Mouse (Mus musculus) forebrain, embryonic 15.5 days (tissue): ENCODE measurements around the gene Cep112. TPM values are rescaled to one million over a fixed set of nuclear protein-coding genes. Genes with fewer than 3 reads are reported as not detected.

Source experiments
- ATAC-seq: fragments of 200-750 bp; cut with Nextera tagmentation; replicated peaks from 2 replicates; pipeline ENCODE4 v1.8.0; 2017; ENCODE audit warnings: mild to moderate bottlenecking, moderate TSS enrichment, moderate library complexity
- H3K27ac ChIP-seq: fragments of 300-500 bp; sonication (generic); replicated peaks from 2 replicates; pipeline ENCODE4 v1.5.1; 2015; ENCODE audit warnings: mild to moderate bottlenecking, inconsistent platforms
- H3K27me3 ChIP-seq: fragments of 300-500 bp; sonication (generic); 2 replicates; pipeline ENCODE4 v1.6.1; 2015; ENCODE audit warnings: inconsistent platforms
- H3K36me3 ChIP-seq: fragments of 300-500 bp; sonication (generic); 2 replicates; pipeline ENCODE4 v1.6.1; 2015; ENCODE audit warnings: mild to moderate bottlenecking, inconsistent platforms
- H3K4me1 ChIP-seq: fragments of 300-500 bp; sonication (generic); 2 replicates; pipeline ENCODE4 v1.6.1; 2015; ENCODE audit warnings: inconsistent platforms
- H3K4me2 ChIP-seq: fragments of 300-500 bp; sonication (generic); replicated peaks from 2 replicates; pipeline ENCODE4 v1.6.1; 2015; ENCODE audit warnings: mild to moderate bottlenecking, inconsistent platforms
- H3K4me3 ChIP-seq: fragments of 300-500 bp; sonication (generic); 2 replicates; pipeline ENCODE4 v1.5.1; 2015; ENCODE audit warnings: mild to moderate bottlenecking, inconsistent platforms
- H3K9ac ChIP-seq: fragments of 300-500 bp; sonication (generic); replicated peaks from 2 replicates; pipeline ENCODE4 v1.6.1; 2015; ENCODE audit warnings: mild to moderate bottlenecking, inconsistent platforms
- H3K9me3 ChIP-seq: fragments of 300-500 bp; sonication (generic); 2 replicates; pipeline ENCODE4 v1.6.1; 2016; ENCODE audit warnings: inconsistent platforms
- WGBS: fragments of 180-500 bp; shearing (Covaris S2); methylation state at CpG from one replicate; pipeline ENCODE4 v1.1.7; 2015; ENCODE audit warnings: mixed read lengths; 5-methylcytosine and 5-hydroxymethylcytosine counted together
- polyA plus RNA-seq: library from polyadenylated mRNA; unstranded; fragments of >200 nt; fragmentation: Nextera tagmentation; extraction: Ambion mirVana; gene quantifications from 2 replicates; pipeline ENCODE4 v1.2.1, GENCODE M21; 2015

Cep112 gene
- polyA plus RNA-seq, 1 experiment from 2014 or later = 17.6 TPM

DNA sequence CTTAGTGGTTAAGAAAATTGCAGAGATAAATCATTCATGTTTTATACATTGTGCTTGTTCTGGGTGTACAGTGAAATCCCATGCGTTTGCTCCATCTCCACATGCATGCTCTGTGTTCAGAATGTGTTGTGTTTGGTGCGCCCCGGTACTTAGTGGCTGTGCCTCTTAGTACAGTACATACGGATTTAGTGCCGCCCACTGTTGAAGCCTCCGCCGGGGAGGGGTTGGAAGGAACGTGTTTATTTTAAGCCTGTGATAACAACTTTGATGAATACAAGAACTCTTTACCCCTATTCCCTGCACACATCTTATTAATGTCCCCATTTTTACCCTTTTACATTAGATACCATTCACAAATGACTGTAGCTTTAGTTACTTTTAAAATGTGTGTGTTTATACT, 39.1 kb downstream of the Cep112 start:
- no peaks in the 10 kb centered on the region for H3K9me3 ChIP-seq
- 81% methylated on average over 8 of the region's 8 CpGs for WGBS
- no peak for ATAC-seq
- no peak overlapping the region for H3K4me2 ChIP-seq
- H3K27me3 ChIP-seq = no peaks in the 10 kb centered on the region
- H3K36me3 ChIP-seq = no peaks in the 10 kb centered on the region
- no peak overlapping the region for H3K4me3 ChIP-seq
- no peaks in the 10 kb centered on the region for H3K4me1 ChIP-seq
- no peak overlapping the region for H3K9ac ChIP-seq
- no peak overlapping the region for H3K27ac ChIP-seq

DNA sequence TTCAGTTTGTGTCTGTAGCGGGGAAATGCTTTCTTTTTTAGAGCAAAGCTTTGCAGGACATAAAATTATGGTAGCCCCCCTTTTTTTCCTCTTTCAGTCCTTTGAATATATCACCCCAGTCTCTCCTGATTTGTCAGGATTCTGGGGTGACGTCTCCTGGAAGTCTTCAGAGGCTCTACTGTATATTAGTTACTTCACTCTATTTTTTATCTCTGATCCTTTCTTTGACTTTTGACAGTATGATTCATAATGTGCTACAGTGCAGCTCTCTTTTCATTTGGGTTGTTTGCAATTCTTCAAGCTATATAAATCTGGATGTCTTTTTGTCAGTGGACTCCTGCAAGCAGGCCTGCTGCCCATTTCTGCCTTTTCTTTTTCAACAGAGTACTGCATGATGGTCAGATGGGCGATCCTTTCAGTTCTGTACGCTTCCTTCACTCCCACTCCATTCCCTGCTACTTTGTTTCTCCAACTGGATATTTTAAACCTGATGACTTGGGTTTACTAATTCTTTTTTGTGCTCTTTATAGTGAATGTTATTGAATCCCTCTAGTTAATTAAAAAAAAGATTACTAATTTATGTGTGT, 39.8 kb downstream of the Cep112 start:
- ATAC-seq = no peak
- no peaks in the 10 kb centered on the region for H3K4me1 ChIP-seq
- no peak overlapping the region for H3K4me3 ChIP-seq
- WGBS = 84% methylated on average over 4 of the region's 4 CpGs
- no peak overlapping the region for H3K4me2 ChIP-seq
- no peaks in the 10 kb centered on the region for H3K9me3 ChIP-seq
- H3K27me3 ChIP-seq = no peaks in the 10 kb centered on the region
- no peak overlapping the region for H3K9ac ChIP-seq
- no peaks in the 10 kb centered on the region for H3K36me3 ChIP-seq
- H3K27ac ChIP-seq = no peak overlapping the region

DNA sequence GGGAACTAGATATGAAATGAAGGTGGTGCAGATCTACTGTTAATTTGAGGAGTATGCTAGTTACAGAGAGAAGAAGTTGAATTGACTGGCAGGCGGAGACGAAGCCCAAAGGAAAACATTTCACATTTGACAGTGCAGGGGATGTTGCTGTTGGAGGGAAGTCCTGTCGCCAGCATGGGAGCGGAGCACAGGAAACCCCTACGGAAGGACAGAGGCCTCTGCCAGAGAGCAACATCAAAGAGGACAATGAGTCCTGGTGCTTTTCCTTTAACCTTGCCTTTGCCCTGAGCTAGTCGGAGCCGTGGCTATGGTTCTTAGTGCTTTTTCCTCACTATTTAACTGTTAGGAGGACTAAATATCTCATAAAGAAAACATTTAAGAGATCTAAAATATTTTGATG, 50.7 kb downstream of the Cep112 start:
- Histone ChIP-seq H3K4me3 (no peak overlapping the region), H3K27me3 (no peaks in the 10 kb centered on the region), H3K36me3 (no peaks in the 10 kb centered on the region), H3K9ac (no peak overlapping the region), H3K27ac (no peak overlapping the region), H3K4me2 (no peak overlapping the region), H3K4me1 (no peaks in the 10 kb centered on the region), H3K9me3 (no peaks in the 10 kb centered on the region)
- ATAC-seq = no peak
- 90% methylated on average over 7 of the region's 7 CpGs for WGBS

DNA sequence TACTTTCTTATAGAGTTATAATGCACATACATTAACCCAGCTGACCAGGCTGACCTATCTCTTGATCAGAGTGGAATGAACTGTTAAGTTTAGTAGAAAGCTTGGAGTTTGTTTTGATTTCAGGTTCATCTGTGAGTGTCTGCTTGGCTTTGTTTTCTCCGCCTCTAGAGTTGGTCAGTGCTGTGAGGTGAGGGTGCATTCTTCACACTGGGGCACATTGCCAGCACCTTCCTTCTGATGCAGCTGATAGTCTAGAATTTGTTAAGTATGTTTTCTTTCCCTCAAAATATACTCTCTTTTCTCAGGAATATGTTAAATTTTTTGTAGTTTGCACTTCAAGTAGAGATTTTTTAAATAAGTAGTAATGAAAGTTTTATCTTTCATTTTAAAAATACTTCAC, 51.2 kb downstream of the Cep112 start:
- no peak overlapping the region for H3K27ac ChIP-seq
- no peak overlapping the region for H3K4me3 ChIP-seq
- ATAC-seq = no peak
- no peaks in the 10 kb centered on the region for H3K4me1 ChIP-seq
- 86% methylated on average over 1 of the region's 1 CpGs for WGBS
- no peaks in the 10 kb centered on the region for H3K36me3 ChIP-seq
- H3K27me3 ChIP-seq = no peaks in the 10 kb centered on the region
- no peak overlapping the region for H3K4me2 ChIP-seq
- H3K9me3 ChIP-seq = no peaks in the 10 kb centered on the region
- no peak overlapping the region for H3K9ac ChIP-seq

DNA sequence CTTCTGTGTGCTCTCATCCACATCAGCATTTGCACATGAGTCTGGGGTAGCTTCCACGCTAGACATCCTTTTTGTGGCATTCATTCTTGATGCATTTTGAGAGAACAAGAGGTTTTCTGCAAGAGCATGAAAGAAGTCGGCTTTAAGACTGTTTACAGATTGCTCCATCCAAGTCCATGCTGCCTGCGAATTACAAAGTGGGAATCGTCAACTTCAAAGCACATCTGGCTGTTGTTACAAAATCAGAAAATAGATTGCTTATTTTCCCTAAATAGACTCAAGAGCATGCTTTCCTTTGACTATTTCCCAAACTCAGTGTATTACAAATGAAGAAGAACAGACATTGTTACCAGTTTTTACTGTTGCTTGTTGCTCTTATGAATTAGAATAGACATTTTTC, 59.0 kb downstream of the Cep112 start:
- 76% methylated on average over 4 of the region's 4 CpGs for WGBS

DNA sequence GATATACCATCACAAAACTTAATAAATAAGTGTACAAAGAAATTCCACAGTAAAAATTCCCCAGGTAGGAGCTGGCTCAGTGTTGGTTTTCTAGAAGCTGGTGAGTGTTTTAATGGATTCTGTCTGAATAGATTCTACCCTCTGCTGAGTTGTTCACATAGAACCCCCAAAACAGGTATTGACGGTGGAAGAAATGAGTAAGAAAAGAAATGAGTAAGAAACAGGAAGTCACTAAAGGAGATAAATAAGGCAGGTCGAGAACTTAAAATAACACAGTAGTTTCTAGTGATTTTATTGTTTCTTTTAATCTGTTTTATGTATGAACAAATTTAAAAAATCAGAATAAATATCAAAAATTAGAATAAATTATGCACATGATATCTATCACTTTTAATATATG, 63.3 kb downstream of the Cep112 start:
- ATAC-seq = no peak
- no peak overlapping the region for H3K9ac ChIP-seq
- no peak overlapping the region for H3K27ac ChIP-seq
- no peak overlapping the region for H3K4me3 ChIP-seq
- H3K4me1 ChIP-seq = no peaks in the 10 kb centered on the region
- WGBS = 84% methylated on average over 2 of the region's 2 CpGs
- no peaks in the 10 kb centered on the region for H3K36me3 ChIP-seq
- H3K9me3 ChIP-seq = no peaks in the 10 kb centered on the region
- no peaks in the 10 kb centered on the region for H3K27me3 ChIP-seq
- no peak overlapping the region for H3K4me2 ChIP-seq

More for the DNA sequence above, 59.0 kb downstream of the Cep112 start:
- no peaks in the 10 kb centered on the region for H3K4me1 ChIP-seq
- H3K4me2 ChIP-seq = no peak overlapping the region
- no peak overlapping the region for H3K27ac ChIP-seq
- no peak overlapping the region for H3K4me3 ChIP-seq
- no peaks in the 10 kb centered on the region for H3K9me3 ChIP-seq
- H3K27me3 ChIP-seq = no peaks in the 10 kb centered on the region
- H3K9ac ChIP-seq = no peak overlapping the region
- H3K36me3 ChIP-seq = no peaks in the 10 kb centered on the region
- no peak for ATAC-seq

DNA sequence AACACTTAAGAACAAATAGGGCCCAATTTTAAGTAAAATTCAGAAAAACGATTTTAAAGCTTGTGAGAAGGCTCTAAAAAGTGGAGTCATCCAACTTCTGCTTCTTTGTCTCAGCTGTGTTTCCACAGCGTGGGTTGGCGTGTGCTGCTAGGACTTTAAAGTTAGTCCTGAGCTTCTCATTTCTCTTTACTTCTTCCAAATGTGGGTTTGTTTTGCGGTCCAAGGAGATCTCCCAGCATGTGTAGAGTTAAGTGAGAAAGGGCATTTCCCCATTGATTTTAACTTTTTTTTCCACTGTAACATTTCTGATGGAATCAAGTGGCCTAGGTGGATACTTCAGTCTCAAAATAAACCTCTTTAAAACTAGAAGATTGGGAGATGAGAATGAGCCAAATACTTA, 64.9 kb downstream of the Cep112 start:
- WGBS = 95% methylated on average over 4 of the region's 4 CpGs
- H3K36me3 ChIP-seq = no peaks in the 10 kb centered on the region
- no peak overlapping the region for H3K9ac ChIP-seq
- no peaks in the 10 kb centered on the region for H3K4me1 ChIP-seq
- no peak overlapping the region for H3K4me2 ChIP-seq
- H3K9me3 ChIP-seq = no peaks in the 10 kb centered on the region
- H3K4me3 ChIP-seq = no peak overlapping the region
- H3K27me3 ChIP-seq = no peaks in the 10 kb centered on the region
- H3K27ac ChIP-seq = no peak overlapping the region
- no peak for ATAC-seq

DNA sequence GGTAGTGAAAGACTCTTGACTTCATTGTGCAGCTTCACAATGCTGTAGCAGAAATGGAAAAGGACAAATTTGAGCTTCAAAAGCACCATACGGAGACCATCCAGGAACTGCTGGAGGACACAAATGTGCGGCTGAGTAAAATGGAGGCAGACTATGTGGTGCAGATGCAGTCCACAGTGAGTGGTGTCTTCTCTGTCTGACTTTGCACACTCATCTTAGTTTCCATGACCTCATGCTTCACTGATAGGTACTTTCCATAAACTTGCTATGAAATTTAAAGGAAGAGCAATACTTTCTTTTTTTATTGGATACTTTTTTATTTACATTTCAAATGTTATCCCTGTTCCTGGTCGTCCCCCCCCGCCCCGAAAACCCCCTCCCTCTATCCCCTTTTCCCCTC, 83.2 kb downstream of the Cep112 start:
- Histone ChIP-seq H3K9me3 (no peaks in the 10 kb centered on the region), H3K4me1 (no peaks in the 10 kb centered on the region), H3K27me3 (no peaks in the 10 kb centered on the region), H3K36me3 (no peaks in the 10 kb centered on the region), H3K9ac (no peak overlapping the region), H3K4me3 (no peak overlapping the region), H3K27ac (no peak overlapping the region), H3K4me2 (no peak overlapping the region)
- no peak for ATAC-seq
- 89% methylated on average over 5 of the region's 5 CpGs for WGBS

DNA sequence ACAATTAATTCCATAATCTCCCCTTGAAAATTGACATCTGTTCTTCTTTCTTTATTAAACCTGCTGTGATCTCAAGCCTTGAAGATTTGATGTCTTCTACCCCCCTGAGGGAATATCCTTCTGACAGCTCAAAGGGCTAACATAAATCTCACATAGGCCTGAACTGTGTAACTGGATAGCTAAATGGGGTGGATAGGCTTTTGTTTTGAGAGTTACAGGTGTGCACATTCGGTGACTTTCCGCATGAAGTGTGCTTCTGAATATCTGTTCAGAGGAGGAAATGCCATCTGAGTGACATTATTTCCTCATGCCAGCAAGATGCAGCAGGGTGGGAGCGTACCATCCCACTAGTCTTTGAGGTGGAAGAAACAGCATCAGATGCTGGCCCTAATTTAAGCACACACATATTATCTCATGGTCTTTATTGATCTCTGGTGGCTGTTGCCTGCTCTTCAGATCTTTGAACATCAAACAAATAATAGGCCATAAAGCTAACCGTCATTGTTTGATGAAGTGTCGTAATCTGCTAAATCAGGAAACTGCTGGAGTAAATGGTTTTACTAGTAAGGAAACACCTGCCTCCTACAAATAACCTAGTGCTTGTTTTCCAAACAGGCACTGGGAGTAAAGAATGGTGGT, 102.9 kb downstream of the Cep112 start:
- H3K36me3 ChIP-seq = no peaks in the 10 kb centered on the region
- H3K27me3 ChIP-seq = no peaks in the 10 kb centered on the region
- no peak overlapping the region for H3K4me3 ChIP-seq
- H3K4me2 ChIP-seq = no peak overlapping the region
- no peak for ATAC-seq
- H3K9me3 ChIP-seq = no peaks in the 10 kb centered on the region
- H3K27ac ChIP-seq = no peak overlapping the region
- WGBS = 81% methylated on average over 5 of the region's 5 CpGs
- H3K4me1 ChIP-seq = no peaks in the 10 kb centered on the region
- no peak overlapping the region for H3K9ac ChIP-seq

DNA sequence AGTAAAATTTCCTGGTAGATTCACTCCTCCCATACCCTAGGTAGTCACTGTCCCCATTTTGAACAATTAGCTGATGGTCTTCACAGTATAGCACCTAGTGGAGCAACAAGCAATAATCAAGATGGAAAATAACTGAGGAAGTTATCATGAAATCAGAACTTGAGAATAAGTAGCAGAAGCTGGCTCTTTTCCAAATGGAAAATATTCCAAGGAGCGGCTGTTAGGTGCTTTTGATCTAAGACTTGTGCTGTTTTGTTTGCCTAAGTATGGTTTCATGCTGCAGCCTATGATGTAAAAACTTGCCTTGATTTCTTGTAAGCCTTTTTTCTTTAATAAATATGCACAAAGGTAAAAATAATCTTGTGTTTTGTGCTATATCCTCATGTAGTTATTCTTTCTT, 107.9 kb downstream of the Cep112 start:
- Histone ChIP-seq H3K4me1 (no peaks in the 10 kb centered on the region), H3K4me3 (no peak overlapping the region), H3K27me3 (no peaks in the 10 kb centered on the region), H3K9ac (no peak overlapping the region), H3K27ac (no peak overlapping the region), H3K4me2 (no peak overlapping the region), H3K9me3 (no peaks in the 10 kb centered on the region), H3K36me3 (no peaks in the 10 kb centered on the region)
- WGBS = 85% methylated on average over 1 of the region's 1 CpGs
- ATAC-seq = no peak

DNA sequence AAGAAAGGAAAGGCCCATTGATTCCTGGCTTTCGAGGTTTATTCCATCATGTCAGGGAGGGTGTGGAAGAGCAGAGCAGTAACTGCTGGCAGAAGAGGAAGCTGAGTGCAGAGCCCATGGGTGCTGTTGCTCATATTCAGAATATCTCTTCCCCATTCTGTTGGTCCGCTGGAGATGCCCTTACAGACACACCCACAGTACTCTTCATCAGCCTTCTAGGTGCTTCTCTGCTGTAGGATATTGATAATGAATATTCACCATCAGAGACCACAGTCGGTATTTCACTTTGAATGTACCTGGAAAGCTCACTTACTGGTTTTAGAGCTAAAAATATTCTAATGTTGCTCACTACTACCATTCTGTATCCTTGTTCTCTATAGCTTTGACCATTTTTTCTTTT, 109.0 kb downstream of the Cep112 start:
- Histone ChIP-seq H3K27ac (no peak overlapping the region), H3K4me2 (no peak overlapping the region), H3K4me3 (no peak overlapping the region), H3K9me3 (no peaks in the 10 kb centered on the region), H3K9ac (no peak overlapping the region), H3K27me3 (no peaks in the 10 kb centered on the region), H3K36me3 (no peaks in the 10 kb centered on the region), H3K4me1 (no peaks in the 10 kb centered on the region)
- WGBS = 96% methylated on average over 3 of the region's 3 CpGs
- no peak for ATAC-seq

DNA sequence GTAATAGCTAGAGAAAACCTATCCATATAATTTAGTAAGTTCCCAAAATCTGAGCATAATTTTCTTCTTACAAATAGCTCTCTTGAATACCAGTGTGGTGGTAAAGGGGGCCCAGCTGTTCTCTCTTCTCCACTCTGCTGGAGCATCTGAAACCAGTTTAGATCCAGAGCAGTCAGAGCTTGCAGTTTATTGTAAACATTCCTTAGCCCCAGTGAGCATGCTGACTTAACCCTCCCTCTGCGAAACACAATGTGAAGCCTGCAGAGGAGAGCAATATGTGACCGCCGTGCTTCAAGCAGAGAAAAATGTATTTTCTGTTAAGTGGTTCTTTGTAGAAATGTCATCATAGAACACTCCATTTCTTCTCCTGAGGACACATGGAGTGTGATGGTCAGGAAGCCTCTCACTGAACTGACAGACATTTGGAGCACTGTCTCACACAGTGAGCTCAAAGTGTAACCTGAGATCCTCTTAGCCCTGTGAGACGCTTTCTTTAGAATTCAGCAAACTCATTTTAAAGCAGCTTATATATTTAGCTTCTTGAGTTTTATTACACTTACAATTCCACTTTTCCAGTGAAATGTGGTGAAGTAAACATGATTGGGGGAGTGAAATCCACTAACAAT, 128.1 kb downstream of the Cep112 start:
- Histone ChIP-seq H3K27me3 (no peaks in the 10 kb centered on the region), H3K4me3 (no peak overlapping the region), H3K36me3 (no peaks in the 10 kb centered on the region), H3K9ac (no peak overlapping the region), H3K4me2 (no peak overlapping the region), H3K27ac (no peak overlapping the region), H3K9me3 (no peaks in the 10 kb centered on the region), H3K4me1 (no peaks in the 10 kb centered on the region)
- no peak for ATAC-seq
- 16% methylated on average over 4 of the region's 4 CpGs for WGBS

DNA sequence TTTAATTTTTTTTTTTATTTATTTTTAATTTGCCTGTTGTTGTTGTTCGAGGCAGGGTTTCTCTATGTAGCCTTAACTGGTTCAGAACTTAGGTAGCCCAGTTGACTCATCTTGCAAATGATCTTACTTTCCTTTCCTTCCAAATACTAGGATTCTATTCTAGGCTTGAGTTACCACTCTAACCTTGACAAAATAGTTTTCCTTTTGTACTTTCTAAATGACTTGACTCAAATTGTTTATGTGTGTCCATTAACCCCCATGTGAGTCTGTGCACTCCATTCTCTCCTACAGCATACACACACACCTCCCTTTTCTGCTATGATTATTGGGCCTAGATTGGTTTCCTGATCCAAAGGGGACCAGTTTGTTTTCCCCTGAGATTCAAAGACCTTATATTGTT, 128.9 kb downstream of the Cep112 start:
- Histone ChIP-seq H3K4me1 (0 out of 2 replicates have a peak, but pooled peaks cover 3% of the 10 kb centered on the region), H3K27ac (no peak overlapping the region), H3K4me3 (no peak overlapping the region), H3K4me2 (no peak overlapping the region), H3K27me3 (no peaks in the 10 kb centered on the region), H3K9ac (no peak overlapping the region), H3K9me3 (no peaks in the 10 kb centered on the region), H3K36me3 (no peaks in the 10 kb centered on the region)
- no peak for ATAC-seq
- WGBS = 93% methylated on average over 1 of the region's 1 CpGs
